Mouse (Mus musculus) embryonic facial prominence, embryonic 11.5 days (tissue): ENCODE measurements around the gene Gm17387. TPM values are rescaled to one million over a fixed set of nuclear protein-coding genes. Genes with fewer than 3 reads are reported as not detected.
A peak's percentile ranks its signal among the peaks of the same experiment; 100 is the strongest.
"Not testable (repeated sequence)": the region's sequence is repeated elsewhere in the genome, so short reads cannot be mapped to it uniquely, and the experiment has no call there.

Experiments used
- ATAC-seq: fragments of 200-750 bp; cut with Nextera tagmentation; replicated peaks from 2 replicates; pipeline ENCODE4 v1.8.0; 2017; ENCODE audit warnings: low read depth; ENCODE audit not compliant: insufficient number of reproducible peaks, low FRiP score, low TSS enrichment
- DNase-seq: peaks from one replicate; pipeline ENCODE4 v3.0.0-alpha.2; 2015; ENCODE audit warnings: low spot score
- H3K27ac ChIP-seq: fragments of 300-500 bp; sonication (generic); replicated peaks from 2 replicates; pipeline ENCODE4 v1.5.1; 2014; ENCODE audit warnings: mild to moderate bottlenecking, low read depth, low read length, control low read depth
- H3K27me3 ChIP-seq: fragments of 300-500 bp; sonication (generic); 2 replicates; pipeline ENCODE4 v1.6.1; 2014; ENCODE audit warnings: mild to moderate bottlenecking, low read length, moderate library complexity, mixed read lengths; ENCODE audit not compliant: control insufficient read depth, insufficient read depth
- H3K36me3 ChIP-seq: fragments of 300-500 bp; sonication (generic); replicated peaks from 2 replicates; pipeline ENCODE4 v1.6.1; 2014; ENCODE audit warnings: low read depth, mild to moderate bottlenecking, low read length, moderate library complexity, mixed read lengths; ENCODE audit not compliant: control insufficient read depth, insufficient read depth
- H3K4me1 ChIP-seq: fragments of 300-500 bp; sonication (generic); 2 replicates; pipeline ENCODE4 v1.6.1; 2014; ENCODE audit warnings: low read length, mixed read lengths; ENCODE audit not compliant: control insufficient read depth, insufficient read depth
- H3K4me2 ChIP-seq: fragments of 300-500 bp; sonication (generic); 2 replicates; pipeline ENCODE4 v1.6.1; 2014; ENCODE audit warnings: low read depth, mild to moderate bottlenecking, control low read depth, low read length, moderate library complexity
- H3K4me3 ChIP-seq: fragments of 300-500 bp; sonication (generic); 2 replicates; pipeline ENCODE4 v1.5.1; 2014; ENCODE audit warnings: low read depth, low read length, control low read depth
- H3K9ac ChIP-seq: fragments of 300-500 bp; sonication (generic); replicated peaks from 2 replicates; pipeline ENCODE4 v1.6.1; 2014; ENCODE audit warnings: mild to moderate bottlenecking, control low read depth, low read length
- H3K9me3 ChIP-seq: fragments of 300-500 bp; sonication (generic); replicated peaks from 2 replicates; pipeline ENCODE4 v1.6.1; 2016; ENCODE audit warnings: mild to moderate bottlenecking, low read length, inconsistent platforms, mixed read lengths; ENCODE audit not compliant: control insufficient read depth
- WGBS: fragments of 180-500 bp; shearing (Covaris S2); extraction: QIAGEN DNeasy Blood & Tissue Kit; methylation state at CpG from one replicate; pipeline ENCODE4 v1.1.7; 2014; 5-methylcytosine and 5-hydroxymethylcytosine counted together
- polyA plus RNA-seq: library from polyadenylated mRNA; unstranded; fragments of >200 nt; fragmentation: Nextera tagmentation; extraction: Ambion mirVana; gene quantifications from 2 replicates; pipeline ENCODE4 v1.2.1, GENCODE M21; 2014

Gene Gm17387
- polyA plus RNA-seq, 1 experiment from 2014 or later, result not detected

GRCm38 (mm10) chr7:141021489-141022449 lies 7.2 kb upstream of the Gm17387 start:
- Histone ChIP-seq H3K27me3 (no peaks in the 10 kb centered on the region), H3K4me1 (no peaks in the 10 kb centered on the region), H3K36me3 (no peaks in the 10 kb centered on the region), H3K27ac (no peak overlapping the region), H3K4me2 (no peak overlapping the region), H3K4me3 (no peak overlapping the region), H3K9ac (no peak overlapping the region), H3K9me3 (no peaks in the 10 kb centered on the region)
- DNase-seq, result no peak
- ATAC-seq, result 0 out of 2 replicates have a peak, but pooled peaks have one; percentile 12
- 84% methylated on average over 14 of the region's 14 CpGs for WGBS

DNA sequence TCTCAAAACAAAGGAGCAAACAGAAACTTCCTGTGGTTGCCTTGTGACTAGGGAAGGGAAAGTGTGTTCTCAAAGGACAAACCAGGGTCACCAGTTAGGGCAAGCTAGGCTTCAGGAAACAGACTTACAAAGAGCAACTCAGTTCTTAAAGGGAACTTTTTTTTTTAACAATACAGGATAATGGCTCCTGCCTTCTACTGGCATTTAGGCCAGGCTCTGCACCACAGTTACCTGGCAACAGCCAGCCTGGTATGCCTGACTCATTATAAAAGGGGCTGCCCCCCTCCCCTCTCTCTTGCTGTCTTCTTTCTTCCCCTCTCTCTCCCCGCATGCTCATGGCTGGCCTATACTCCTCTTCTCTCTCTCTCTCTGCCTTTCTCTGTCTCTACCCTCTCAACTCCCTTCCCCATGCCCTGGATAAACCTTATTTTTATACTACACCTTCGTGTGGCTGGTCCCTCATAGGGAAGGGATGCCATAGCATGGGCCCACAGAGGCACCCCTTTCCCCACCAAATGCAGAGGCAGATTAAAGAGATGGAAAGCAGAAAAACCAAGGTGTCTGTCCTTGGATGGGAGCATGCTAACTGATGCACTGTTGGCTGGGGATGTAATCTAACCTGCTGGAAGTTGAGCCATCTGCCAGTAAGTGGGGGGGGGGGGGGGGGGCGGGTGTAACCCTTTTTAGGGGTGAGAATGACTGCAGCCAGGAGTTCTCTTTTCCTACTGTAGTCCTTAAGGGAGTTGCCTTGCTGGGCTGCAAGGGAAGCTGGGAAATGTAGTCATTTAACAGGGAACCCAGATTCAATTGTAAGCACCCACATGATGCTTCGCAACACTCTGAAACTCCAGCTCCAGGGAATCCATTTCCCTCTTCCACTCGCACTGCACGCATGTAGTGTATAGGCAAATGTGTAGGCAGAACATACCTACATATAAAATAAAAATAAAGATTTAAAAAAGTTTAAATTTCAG lies 3.8 kb upstream of the Gm17387 start:
- Histone ChIP-seq H3K36me3 (no peaks in the 10 kb centered on the region), H3K4me3 (no peak overlapping the region), H3K27ac (no peak overlapping the region), H3K4me2 (no peak overlapping the region), H3K27me3 (no peaks in the 10 kb centered on the region), H3K9ac (no peak overlapping the region), H3K9me3 (no peaks in the 10 kb centered on the region), H3K4me1 (no peaks in the 10 kb centered on the region)
- ATAC-seq, result no peak
- WGBS, result 39% methylated on average over 6 of the region's 6 CpGs
- DNase-seq, result peak; percentile 26

GRCm38 (mm10) chr7:141026097-141026739 lies 2.7 kb upstream of the Gm17387 start:
- Histone ChIP-seq H3K9me3 (no peaks in the 10 kb centered on the region), H3K4me1 (no peaks in the 10 kb centered on the region), H3K36me3 (no peaks in the 10 kb centered on the region), H3K4me3 (no peak overlapping the region), H3K27me3 (no peaks in the 10 kb centered on the region), H3K9ac (no peak overlapping the region), H3K4me2 (no peak overlapping the region), H3K27ac (no peak overlapping the region)
- DNase-seq (no peak), ATAC-seq (no peak)
- WGBS, result 33% methylated on average over 6 of the region's 6 CpGs

- Histone ChIP-seq H3K36me3 (no peaks in the 10 kb centered on the region), H3K9me3 (no peaks in the 10 kb centered on the region), H3K9ac (no peak overlapping the region), H3K4me2 (no peak overlapping the region), H3K27ac (no peak overlapping the region), H3K27me3 (no peaks in the 10 kb centered on the region), H3K4me3 (no peak overlapping the region), H3K4me1 (no peaks in the 10 kb centered on the region)
- ATAC-seq, result no peak
- 56% methylated on average over 5 of the region's 5 CpGs for WGBS
- DNase-seq, result no peak
Observed at GRCm38 (mm10) chr7:141026740-141027098, 2.2 kb upstream of the Gm17387 start.

GRCm38 (mm10) chr7:141030390-141030789 lies 1.5 kb downstream of the Gm17387 start:
- no peaks in the 10 kb centered on the region for H3K9me3 ChIP-seq
- no peak overlapping the region for H3K27ac ChIP-seq
- no peak overlapping the region for H3K4me2 ChIP-seq
- 48% methylated on average over 3 of the region's 3 CpGs for WGBS
- no peak for ATAC-seq
- H3K4me1 ChIP-seq, result no peaks in the 10 kb centered on the region
- no peaks in the 10 kb centered on the region for H3K27me3 ChIP-seq
- no peak overlapping the region for H3K4me3 ChIP-seq
- DNase-seq, result no peak
- H3K9ac ChIP-seq, result no peak overlapping the region
- H3K36me3 ChIP-seq, result no peaks in the 10 kb centered on the region

- no peak overlapping the region for H3K27ac ChIP-seq
- H3K9ac ChIP-seq, result no peak overlapping the region
- H3K9me3 ChIP-seq, result no peaks in the 10 kb centered on the region
- WGBS, result 79% methylated on average over 9 of the region's 9 CpGs
- no peaks in the 10 kb centered on the region for H3K36me3 ChIP-seq
- H3K27me3 ChIP-seq, result no peaks in the 10 kb centered on the region
- DNase-seq (no peak), ATAC-seq (no peak; the same call in 1 of the 2 replicates)
- no peak overlapping the region for H3K4me3 ChIP-seq
- H3K4me1 ChIP-seq, result no peaks in the 10 kb centered on the region
- no peak overlapping the region for H3K4me2 ChIP-seq
Observed at GRCm38 (mm10) chr7:141032458-141033167, 3.7 kb downstream of the Gm17387 start.

DNA sequence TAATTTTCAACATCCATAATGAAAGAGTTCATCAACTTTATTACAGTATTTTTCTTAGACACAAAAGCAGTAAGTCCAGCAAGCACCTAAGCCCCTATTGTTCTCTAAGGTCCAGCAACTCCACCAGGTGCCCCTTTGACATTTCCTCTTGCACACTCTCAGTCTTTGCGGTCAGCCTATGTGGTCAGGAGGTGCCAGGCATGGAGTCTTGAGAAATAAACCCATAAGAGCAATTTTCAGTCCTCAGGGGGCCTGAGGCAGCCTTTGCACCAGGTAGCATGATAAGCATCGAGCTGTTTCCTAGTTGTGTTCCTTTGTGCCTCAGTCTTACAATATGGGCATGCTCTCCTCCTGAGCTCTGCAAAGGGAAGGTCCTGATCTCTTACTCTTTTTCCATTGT lies 7.7 kb downstream of the Gm17387 start:
- H3K9ac ChIP-seq, H3K9me3 ChIP-seq, H3K4me2 ChIP-seq, DNase-seq, H3K36me3 ChIP-seq, ATAC-seq, H3K27ac ChIP-seq, H3K27me3 ChIP-seq, H3K4me3 ChIP-seq, H3K4me1 ChIP-seq: not testable (repeated sequence)
- 69% methylated on average over 1 of the region's 2 CpGs for WGBS
